8 mouse cellular contexts compared by ENCODE assay signal in the genomic region with DNA sequence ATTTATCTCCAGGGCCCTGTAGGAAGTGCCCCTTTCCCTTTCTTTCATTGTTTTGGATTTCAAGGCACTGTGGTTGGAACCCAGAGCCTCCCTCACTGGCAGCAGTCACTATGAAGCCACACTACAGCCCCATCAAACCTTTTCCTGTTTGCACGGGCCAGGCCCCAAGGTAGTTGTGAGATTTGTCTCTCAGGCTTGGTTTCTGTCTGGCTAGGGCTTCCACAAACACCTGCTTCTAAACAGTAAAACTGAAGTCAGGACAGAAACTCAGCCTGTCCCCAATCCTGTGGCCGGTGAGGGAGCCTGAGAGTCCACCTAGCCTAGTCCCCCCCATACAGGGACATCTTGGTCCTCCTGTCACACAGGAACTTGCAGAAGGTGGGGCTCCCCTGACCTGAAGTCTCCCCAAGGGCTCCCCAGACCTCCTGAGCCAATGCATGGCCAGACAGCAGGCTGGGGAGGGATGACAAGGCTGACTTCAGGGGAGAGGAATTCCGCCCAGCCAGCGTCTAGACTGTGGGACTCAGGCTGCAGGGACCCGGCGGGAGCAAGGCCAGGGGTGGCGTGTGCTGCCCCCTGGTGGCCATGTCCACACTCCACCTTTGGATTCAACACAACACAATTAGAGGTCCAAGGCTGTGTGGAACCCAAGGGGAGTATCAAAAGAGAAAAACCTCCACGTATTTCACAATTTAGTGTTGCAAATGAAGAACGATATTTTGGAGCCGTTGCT. TPM values are rescaled to one million over a fixed set of nuclear protein-coding genes. Genes with fewer than 3 reads are reported as not detected.
DNase-seq lines count a peak whose midpoint lies in the region; ATAC-seq and TF ChIP-seq lines count a peak whose summit lies in the region.

No protein-coding gene starts in this region.

- peak; percentile 85 for ATAC-seq in common myeloid progenitor, adult 5-6 weeks (replicated peaks; ENCODE audit: low read depth, poor library complexity, severe bottlenecking)
- ATAC-seq in limb, embryonic 14.5 days (ENCODE audit: low FRiP score, low read depth): peak; percentile 88
- ATAC-seq in midbrain, embryonic 15.5 days (replicated peaks): peak; percentile 78

- no peaks in the 10 kb centered on the region for H3K9me3 ChIP-seq in limb, embryonic 14.5 days (ENCODE audit: control insufficient read depth, low read length)
- no peaks in the 10 kb centered on the region for H3K9me3 ChIP-seq in midbrain, embryonic 15.5 days

- WGBS in limb, embryonic 14.5 days: 10% methylated on average over 10 of the region's 10 CpGs
- WGBS in midbrain, embryonic 15.5 days: 12% methylated on average over 10 of the region's 10 CpGs
- WGBS in spleen, adult 2 months: 15% methylated on average over 10 of the region's 10 CpGs

- H3K4me1 ChIP-seq in limb, embryonic 14.5 days (ENCODE audit: control insufficient read depth, insufficient read depth, low read length): peaks cover 8% of the 10 kb centered on the region
- H3K4me1 ChIP-seq in midbrain, embryonic 15.5 days: peaks cover 7% of the 10 kb centered on the region
- peaks cover 30% of the 10 kb centered on the region; the same call in 1 of the 2 replicates for H3K4me1 ChIP-seq in spleen, adult 2 months (ENCODE audit: control insufficient read depth, insufficient read depth, insufficient read length)

- H3K27me3 ChIP-seq in limb, embryonic 14.5 days (ENCODE audit: control insufficient read depth, insufficient read depth, low read length): peaks cover 27% of the 10 kb centered on the region
- H3K27me3 ChIP-seq in midbrain, embryonic 15.5 days (replicated peaks): peaks cover 32% of the 10 kb centered on the region
- H3K27me3 ChIP-seq in spleen, adult 2 months (ENCODE audit: control insufficient read depth, insufficient read depth, low read length): no peaks in the 10 kb centered on the region

- H3K4me2 ChIP-seq in limb, embryonic 14.5 days (replicated peaks; ENCODE audit: low read depth, low read length, severe bottlenecking): 0 out of 2 replicates have a peak overlapping the region, but pooled peaks have one; percentile 20
- H3K4me2 ChIP-seq in midbrain, embryonic 15.5 days: no peak overlapping the region

- no peak overlapping the region for H3K9ac ChIP-seq in limb, embryonic 14.5 days (ENCODE audit: low read depth, low read length, severe bottlenecking)
- no peak overlapping the region for H3K9ac ChIP-seq in midbrain, embryonic 15.5 days

- no peak overlapping the region for H3K4me3 ChIP-seq in layer of hippocampus, adult 2 months
- H3K4me3 ChIP-seq in limb, embryonic 14.5 days (replicated peaks; ENCODE audit: low read length): no peak overlapping the region
- no peak overlapping the region for H3K4me3 ChIP-seq in midbrain, embryonic 15.5 days
- H3K4me3 ChIP-seq in spleen, adult 2 months (ENCODE audit: extremely low read depth, insufficient read depth, insufficient read length): no peak overlapping the region

- peak in 1 of 2 experiments; percentile 76 for DNase-seq in layer of hippocampus, adult 2 months (ENCODE audit: low spot score in 2 of 2)
- DNase-seq in layer of hippocampus, adult 9-11 months: no peak
- peak; percentile 85 for DNase-seq in gastrocnemius, postnatal 25 days
- DNase-seq in induced T-regulatory cell, adult 2 months (ENCODE audit: low read depth): peak; percentile 90
- peak; percentile 91 for DNase-seq in limb, embryonic 14.5 days (ENCODE audit: low spot score)
- peak; percentile 55 to 65 for DNase-seq in spleen, adult 2 months (ENCODE audit: low read depth in 1 of 2, low spot score in 2 of 2)

- H3K36me3 ChIP-seq in limb, embryonic 14.5 days (ENCODE audit: control insufficient read depth, insufficient read depth, low read length): no peaks in the 10 kb centered on the region
- no peaks in the 10 kb centered on the region for H3K36me3 ChIP-seq in midbrain, embryonic 15.5 days (replicated peaks)
- no peaks in the 10 kb centered on the region for H3K36me3 ChIP-seq in spleen, adult 2 months (ENCODE audit: control insufficient read depth, insufficient read depth, low read length)

- TF ChIP-seq POLR2A in limb, embryonic 14.5 days (IDR thresholded peaks at IDR 0.05; ENCODE audit: borderline replicate concordance, extremely low read depth, insufficient read depth, insufficient read length): no peak
- TF ChIP-seq POLR2A in spleen, adult 2 months (IDR thresholded peaks at IDR 0.05; ENCODE audit: low read depth, low read length): no peak

- peak; percentile 97 for TF ChIP-seq CTCF in layer of hippocampus, adult 2 months (conservative IDR thresholded peaks at IDR 0.05)
- TF ChIP-seq CTCF in spleen, adult 2 months (IDR thresholded peaks at IDR 0.05; ENCODE audit: extremely low read depth, insufficient read depth, insufficient read length, insufficient replicate concordance): peak; percentile 95

- H3K27ac ChIP-seq in layer of hippocampus, adult 2 months: no peak overlapping the region
- peak overlapping the region; percentile 55 for H3K27ac ChIP-seq in limb, embryonic 14.5 days (replicated peaks; ENCODE audit: low read depth, low read length)
- H3K27ac ChIP-seq in midbrain, embryonic 15.5 days: no peak overlapping the region
- no peak overlapping the region for H3K27ac ChIP-seq in spleen, adult 2 months (ENCODE audit: insufficient read depth, low read length)

RNA-seq across cellular contexts. Expression of gene Gng7, which starts 26.9 kb away (rescaled TPM):
- 100 to 1,000 TPM; 161 to 176 TPM for total RNA-seq in layer of hippocampus, adult 2 months (2021)
- total RNA-seq in common myeloid progenitor, adult 5-6 weeks (2017): 0.18 and 2.2 TPM in 2 replicates
- 1 to 10 TPM in 1 of 2 experiments, under 1 TPM in 1; 0.61 to 1.1 TPM for total RNA-seq in gastrocnemius, postnatal 25 days (2021)
- polyA plus RNA-seq in limb, embryonic 14.5 days (2012; rRNA removed): 7.6 and 7.9 TPM in 2 replicates
- 6.5 and 7.2 TPM in 2 replicates for polyA plus RNA-seq in limb, embryonic 14.5 days (2014; fragmentation: Nextera tagmentation; extraction: Ambion mirVana)
- 19.0 and 21.2 TPM in 2 replicates for polyA plus RNA-seq in midbrain, embryonic 15.5 days (2015; fragmentation: Nextera tagmentation; extraction: Ambion mirVana)
- 0.75 and 0.91 TPM in 2 replicates for polyA plus RNA-seq in spleen, adult 2 months (2012; rRNA removed)

RNA-seq across cellular contexts. Expression of gene Diras1, which starts 37.6 kb away (rescaled TPM):
- total RNA-seq in layer of hippocampus, adult 2 months (2021): 100 to 1,000 TPM in 1 of 2 experiments, 10 to 100 TPM in 1; 95.2 to 100 TPM
- total RNA-seq in common myeloid progenitor, adult 5-6 weeks (2017): not detected in 2 replicates
- under 1 TPM in 1 of 2 experiments, not detected in 1; 0.51 TPM for total RNA-seq in gastrocnemius, postnatal 25 days (2021)
- 0.13 and 0.20 TPM in 2 replicates for polyA plus RNA-seq in limb, embryonic 14.5 days (2012; rRNA removed)
- not detected in 2 replicates for polyA plus RNA-seq in limb, embryonic 14.5 days (2014; fragmentation: Nextera tagmentation; extraction: Ambion mirVana)
- 77.5 and 79.2 TPM in 2 replicates for polyA plus RNA-seq in midbrain, embryonic 15.5 days (2015; fragmentation: Nextera tagmentation; extraction: Ambion mirVana)
- polyA plus RNA-seq in spleen, adult 2 months (2012; rRNA removed): 0.04 TPM in 1 of 2 replicates, not detected in the other

RNA-seq across cellular contexts. Expression of gene Slc39a3, which starts 49.4 kb away (rescaled TPM):
- total RNA-seq in layer of hippocampus, adult 2 months (2021): 10 to 100 TPM; 60.8 to 66.1 TPM
- total RNA-seq in common myeloid progenitor, adult 5-6 weeks (2017): 4.1 and 5.5 TPM in 2 replicates
- 10 to 100 TPM; 13.5 to 13.9 TPM for total RNA-seq in gastrocnemius, postnatal 25 days (2021)
- 25.9 and 33.0 TPM in 2 replicates for polyA plus RNA-seq in limb, embryonic 14.5 days (2012; rRNA removed)
- polyA plus RNA-seq in limb, embryonic 14.5 days (2014; fragmentation: Nextera tagmentation; extraction: Ambion mirVana): 12.8 and 14.8 TPM in 2 replicates
- 57.2 and 58.0 TPM in 2 replicates for polyA plus RNA-seq in midbrain, embryonic 15.5 days (2015; fragmentation: Nextera tagmentation; extraction: Ambion mirVana)
- 22.3 and 26.0 TPM in 2 replicates for polyA plus RNA-seq in spleen, adult 2 months (2012; rRNA removed)

RNA-seq across cellular contexts. Expression of gene Gadd45b, which starts 58.0 kb away (rescaled TPM):
- total RNA-seq in layer of hippocampus, adult 2 months (2021): 10 to 100 TPM; 17.0 to 17.5 TPM
- 6.9 and 7.5 TPM in 2 replicates for total RNA-seq in common myeloid progenitor, adult 5-6 weeks (2017)
- 10 to 100 TPM; 12.7 to 30.0 TPM for total RNA-seq in gastrocnemius, postnatal 25 days (2021)
- polyA plus RNA-seq in limb, embryonic 14.5 days (2012; rRNA removed): 46.2 and 52.2 TPM in 2 replicates
- polyA plus RNA-seq in limb, embryonic 14.5 days (2014; fragmentation: Nextera tagmentation; extraction: Ambion mirVana): 33.8 and 36.6 TPM in 2 replicates
- 5.5 and 8.2 TPM in 2 replicates for polyA plus RNA-seq in midbrain, embryonic 15.5 days (2015; fragmentation: Nextera tagmentation; extraction: Ambion mirVana)
- polyA plus RNA-seq in spleen, adult 2 months (2012; rRNA removed): 35.7 and 46.8 TPM in 2 replicates

Comparison
In these comparisons a context has a peak if more than half of its experiments do, and no peak if none do; other contexts are left out.
1. RNA of gene Gng7, which starts 26.9 kb away (total RNA-seq): 161 to 176 TPM in layer of hippocampus, adult 2 months; 0.61 to 1.1 TPM in gastrocnemius, postnatal 25 days and 0.18 to 2.2 TPM in common myeloid progenitor, adult 5-6 weeks; every median in the first group is over 10 times any median in the second.
2. RNA of gene Diras1, which starts 37.6 kb away (total RNA-seq): 95.2 to 100 TPM in layer of hippocampus, adult 2 months; 0.51 TPM in gastrocnemius, postnatal 25 days and not detected in common myeloid progenitor, adult 5-6 weeks; every median in the first group is over 10 times any median in the second.
3. Peak in every context shown above with its lines, with median percentiles within 50 percentile points of each other: ATAC-seq.